Mouse (Mus musculus) brain, embryonic 14.5 days (tissue): ENCODE data around the gene Diras1.

Experiments used
- CTCF ChIP-seq: fragments of 200-500 bp; IDR thresholded peaks from 2 replicates; pipeline ENCODE4 v1.5.1; 2012; ENCODE audit warnings: inconsistent platforms, mild to moderate bottlenecking, moderate library complexity, borderline replicate concordance; ENCODE audit not compliant: insufficient read depth, insufficient read length; ENCODE audit errors: extremely low read depth
- POLR2A ChIP-seq: fragments of 200-500 bp; IDR thresholded peaks from 2 replicates; pipeline ENCODE4 v1.6.1; 2012; ENCODE audit warnings: mild to moderate bottlenecking, inconsistent platforms, borderline replicate concordance; ENCODE audit not compliant: poor library complexity, insufficient read depth, insufficient read length, severe bottlenecking; ENCODE audit errors: extremely low read depth

GRCm38 (mm10) chr10:81029031-81029430, 3.6 kb upstream of the Diras1 start:
- TF ChIP-seq CTCF (no peak), POLR2A (no peak)
